Mouse (Mus musculus): ENCODE results near the gene Hs6st1. TPM values are rescaled to one million over a fixed set of nuclear protein-coding genes. Genes with fewer than 3 reads are reported as not detected.
A peak's percentile ranks its signal among the peaks of the same experiment; 100 is the strongest.

Hs6st1 gene
- polyA plus RNA-seq, 1 experiment from 2014 or later = 4.2 TPM

GRCm38 (mm10) chr1:36149411-36149810 lies 81.2 kb downstream of the Hs6st1 start:
- Histone ChIP-seq H3K9me3 (no peaks in the 10 kb centered on the region), H3K27me3 (ENCODE audit: poor library complexity, severe bottlenecking) (no peaks in the 10 kb centered on the region), H3K4me1 (peaks cover 5% of the 10 kb centered on the region; the same call in 1 of the 2 replicates), H3K36me3 (replicated peaks) (peaks cover 99% of the 10 kb centered on the region), H3K4me3 (no peak overlapping the region), H3K27ac (no peak overlapping the region)
- WGBS = 84% methylated on average over 1 of the region's 1 CpGs
- DNase-seq (ENCODE audit: extremely low spot score, low spot score) = no peak

Small RNAs within 50 kb of the gene (microRNA-seq; reads per million reads assigned to microRNA genes)
- gene Mir6897 = 3.0 reads per million, percentile 2 among the genes with 10 or more reads in this experiment

Other genes starting within 250 kb of the Hs6st1 start
- gene Uggt1, start 176.3 kb downstream of the Hs6st1 start, polyA plus RNA-seq (2016; fragmentation: Nextera tagmentation; extraction: Ambion mirVana) = 52.1 and 53.6 TPM in 2 replicates
- gene Neurl3, start 206.3 kb downstream of the Hs6st1 start, polyA plus RNA-seq (2016; fragmentation: Nextera tagmentation; extraction: Ambion mirVana) = 0.32 and 0.37 TPM in 2 replicates
- gene Arid5a, start 239.3 kb downstream of the Hs6st1 start, polyA plus RNA-seq (2016; fragmentation: Nextera tagmentation; extraction: Ambion mirVana) = 2.9 TPM in 2 replicates